Mouse (Mus musculus): ENCODE data around the gene Enpp3. TPM values are rescaled to one million over a fixed set of nuclear protein-coding genes. Genes with fewer than 3 reads are reported as not detected.
"Not testable (repeated sequence)": the region's sequence is repeated elsewhere in the genome, so short reads cannot be mapped to it uniquely, and the experiment has no call there.

Gene Enpp3
- polyA plus RNA-seq, 1 experiment from 2014 or later = 0.37 TPM

DNA sequence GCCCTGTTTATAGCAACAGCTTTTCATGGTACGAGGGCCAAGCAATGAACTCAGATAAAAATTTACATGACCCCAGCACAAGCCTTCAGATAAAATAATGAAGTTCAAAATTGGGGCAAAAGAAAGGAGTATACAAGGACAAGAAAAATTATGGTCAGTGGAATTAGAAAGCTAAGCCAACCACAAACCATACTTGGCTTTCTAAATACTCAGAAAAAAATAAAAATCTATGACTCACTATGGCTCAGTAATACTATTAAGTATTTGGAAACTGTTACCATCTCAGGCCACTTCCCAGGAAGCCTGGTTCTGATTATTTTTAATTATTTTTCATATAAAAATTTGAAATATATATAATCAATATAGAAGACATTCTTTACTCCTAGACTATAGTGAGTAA lies 19.8 kb downstream of the Enpp3 start:
- H3K27me3 ChIP-seq = peaks cover 4% of the 10 kb centered on the region
- TF ChIP-seq CTCF (IDR thresholded peaks at IDR 0.05) = no peak
- ATAC-seq = peak; percentile 57
- in situ Hi-C loops (cut with MboI; ENCODE audit: low pct_unique_long_range_greater_than_20kb) = no loop called here
- ChIA-PET POLR2A (no interaction called here), CTCF (no interaction called here)
- DNase-seq (ENCODE audit: low read depth, low spot score) = no peak

DNA sequence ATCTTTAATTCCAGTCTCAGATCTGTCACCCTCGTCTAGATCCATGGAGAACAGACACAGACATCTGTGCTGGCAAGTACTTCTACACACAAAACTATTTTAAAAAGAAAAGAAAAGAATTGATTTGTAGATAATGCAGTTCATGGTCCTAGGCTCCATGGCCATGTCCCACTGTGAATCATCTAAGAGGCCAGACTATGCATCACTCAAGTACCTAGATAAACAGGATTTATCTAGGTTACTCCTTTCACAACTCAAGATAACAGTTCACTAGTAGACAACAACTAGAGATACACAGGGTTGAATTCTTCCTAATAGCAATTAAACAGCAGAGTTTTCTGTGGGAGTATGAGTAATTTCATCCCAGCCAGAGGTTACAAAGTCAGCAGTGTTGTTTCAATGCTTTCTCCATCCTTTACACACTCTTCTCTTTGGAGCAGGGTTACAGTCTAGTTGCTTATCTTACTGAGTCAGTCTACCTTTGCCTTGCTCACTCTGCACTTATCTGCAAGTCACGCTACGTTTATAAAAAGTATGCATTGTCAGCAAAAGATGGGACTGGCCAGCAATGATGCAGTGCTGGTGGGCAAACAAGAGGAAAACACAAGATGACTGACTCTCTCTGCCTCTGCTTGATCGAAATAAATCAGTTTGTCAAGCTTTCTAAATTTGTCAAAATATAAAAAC lies 20.5 kb downstream of the Enpp3 start:
- CTCF ChIA-PET = no interaction called here
- in situ Hi-C loops (cut with MboI; ENCODE audit: low pct_unique_long_range_greater_than_20kb) = no loop called here
- DNase-seq (ENCODE audit: low read depth, low spot score) (no peak), ATAC-seq (no peak)
- POLR2A ChIA-PET = no interaction called here
- TF ChIP-seq CTCF (IDR thresholded peaks at IDR 0.05) = no peak
- H3K27me3 ChIP-seq = peaks cover 4% of the 10 kb centered on the region

DNA sequence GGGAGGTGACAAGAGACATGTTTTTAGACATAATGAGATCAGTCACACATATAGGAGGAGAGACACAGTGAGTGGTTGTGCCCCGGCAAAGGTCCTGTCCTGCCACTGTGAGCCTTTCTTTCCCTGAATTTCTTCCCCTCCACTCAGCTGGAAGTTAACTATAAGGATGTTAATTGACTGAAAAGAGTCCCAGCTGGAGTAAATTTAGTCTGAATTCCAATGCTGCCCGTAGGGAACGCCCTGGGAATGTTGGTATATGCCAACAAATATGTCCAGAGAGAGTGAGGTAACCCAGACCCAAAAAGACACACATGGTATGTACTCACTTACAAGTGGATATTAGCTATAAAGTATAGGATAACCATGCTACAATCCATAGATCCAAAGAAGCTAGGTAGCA lies 23.1 kb downstream of the Enpp3 start:
- H3K27me3 ChIP-seq = peaks cover 4% of the 10 kb centered on the region
- DNase-seq (ENCODE audit: low read depth, low spot score) = no peak
- no peak for ATAC-seq
- no peak for TF ChIP-seq CTCF (IDR thresholded peaks at IDR 0.05)
- in situ Hi-C loops (cut with MboI; ENCODE audit: low pct_unique_long_range_greater_than_20kb) = no loop called here
- POLR2A ChIA-PET = no interaction called here
- CTCF ChIA-PET = no interaction called here

DNA sequence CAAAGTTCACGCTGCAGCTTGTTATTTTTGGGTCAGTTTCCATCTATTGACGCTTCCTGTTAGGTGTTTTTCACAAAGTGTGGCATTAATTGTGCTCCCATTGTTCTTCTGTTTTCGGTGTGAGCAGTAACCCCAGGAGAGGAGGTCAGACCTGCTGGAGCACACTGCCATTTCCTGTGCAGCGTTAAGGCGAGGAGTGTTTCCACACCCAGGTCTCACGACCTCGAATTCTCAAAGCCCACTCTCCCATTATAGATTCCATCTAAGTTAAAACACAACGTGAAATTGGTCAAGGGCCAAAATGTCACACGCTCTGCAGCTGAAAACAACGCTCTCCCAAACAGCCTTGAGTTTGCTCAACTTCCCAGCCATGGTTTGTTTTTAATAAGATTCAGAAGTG lies 32.0 kb downstream of the Enpp3 start:
- no peak for DNase-seq (ENCODE audit: low read depth, low spot score)
- peaks cover 3% of the 10 kb centered on the region for H3K27me3 ChIP-seq
- ATAC-seq = no peak
- CTCF ChIA-PET = no interaction called here
- in situ Hi-C loops (cut with MboI; ENCODE audit: low pct_unique_long_range_greater_than_20kb) = no loop called here
- no peak for TF ChIP-seq CTCF (IDR thresholded peaks at IDR 0.05)
- POLR2A ChIA-PET = no interaction called here

DNA sequence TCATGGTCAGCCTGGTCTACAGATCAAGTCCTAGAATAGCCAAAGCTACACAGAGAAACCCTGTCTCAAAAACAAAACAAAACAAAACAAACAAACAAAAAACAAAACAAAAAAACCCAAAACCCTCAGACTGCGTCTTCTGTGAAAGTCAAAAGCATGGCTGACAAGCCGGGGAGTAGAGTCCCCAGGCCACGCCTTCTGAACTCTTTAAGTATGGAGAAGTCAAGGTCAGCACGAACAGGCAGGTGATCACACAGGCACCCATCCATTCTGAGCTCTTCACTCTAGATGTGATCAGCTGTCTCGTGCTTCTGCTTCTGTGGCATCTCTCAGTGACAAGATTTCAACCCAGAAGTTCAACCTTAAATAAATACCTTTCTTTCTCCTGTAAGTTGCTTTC lies 35.9 kb downstream of the Enpp3 start:
- ChIA-PET POLR2A (no interaction called here), CTCF (interaction anchor here (1.0 kb wide), 1 partner anchor 12 kb away, joined by 3 read pairs; no protein-coding TSS in a partner anchor)
- in situ Hi-C loops (cut with MboI; ENCODE audit: low pct_unique_long_range_greater_than_20kb) = no loop called here
- peaks cover 3% of the 10 kb centered on the region for H3K27me3 ChIP-seq
- DNase-seq (ENCODE audit: low read depth, low spot score) = no peak
- TF ChIP-seq CTCF (IDR thresholded peaks at IDR 0.05) = no peak
- ATAC-seq = no peak

DNA sequence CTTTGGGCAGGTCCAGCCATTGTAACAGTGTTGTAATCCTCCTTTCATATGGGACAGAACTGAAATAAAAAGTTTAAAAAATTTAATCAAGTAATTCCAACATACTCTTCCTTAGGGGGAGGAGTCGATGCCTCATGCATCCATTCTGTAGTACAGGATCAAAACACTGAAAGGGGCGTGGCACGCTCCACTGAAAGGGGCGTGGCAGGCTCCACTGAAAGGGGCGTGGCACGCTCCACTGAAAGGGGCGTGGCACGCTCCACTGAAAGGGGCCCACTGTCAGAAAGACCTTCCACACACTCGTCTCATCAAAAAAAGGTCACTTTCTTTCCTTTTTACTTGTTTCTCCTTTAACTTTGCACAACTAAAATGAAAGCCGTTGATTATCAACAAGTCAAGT lies 36.7 kb downstream of the Enpp3 start:
- ChIA-PET POLR2A (no interaction called here), CTCF (no interaction called here)
- peaks cover 3% of the 10 kb centered on the region for H3K27me3 ChIP-seq
- ATAC-seq = no peak
- no peak for TF ChIP-seq CTCF (IDR thresholded peaks at IDR 0.05)
- in situ Hi-C loops (cut with MboI; ENCODE audit: low pct_unique_long_range_greater_than_20kb) = no loop called here
- DNase-seq (ENCODE audit: low read depth, low spot score) = no peak

DNA sequence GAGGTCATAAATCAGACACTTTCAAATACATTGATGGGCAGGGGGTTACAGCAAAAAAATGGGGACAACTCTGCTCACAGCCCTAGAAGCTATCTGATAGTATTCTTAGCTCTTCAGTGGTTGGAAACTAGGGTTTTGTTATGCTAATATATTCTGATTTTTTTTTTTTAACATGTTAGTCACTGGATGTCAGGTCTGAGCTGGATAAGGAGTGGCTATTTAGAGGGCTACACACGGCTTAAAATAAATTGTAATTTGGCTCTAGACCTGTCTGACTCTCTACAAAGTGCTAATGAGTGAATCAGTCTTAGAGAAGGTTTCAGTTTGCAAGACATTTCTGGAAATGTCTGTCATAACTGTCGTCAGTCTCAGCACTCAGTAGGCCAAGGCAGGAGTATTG lies 37.5 kb downstream of the Enpp3 start:
- H3K27me3 ChIP-seq = no peaks in the 10 kb centered on the region
- no peak for TF ChIP-seq CTCF (IDR thresholded peaks at IDR 0.05)
- ATAC-seq = no peak
- ChIA-PET CTCF (no interaction called here), POLR2A (no interaction called here)
- no peak for DNase-seq (ENCODE audit: low read depth, low spot score)
- in situ Hi-C loops (cut with MboI; ENCODE audit: low pct_unique_long_range_greater_than_20kb) = no loop called here

DNA sequence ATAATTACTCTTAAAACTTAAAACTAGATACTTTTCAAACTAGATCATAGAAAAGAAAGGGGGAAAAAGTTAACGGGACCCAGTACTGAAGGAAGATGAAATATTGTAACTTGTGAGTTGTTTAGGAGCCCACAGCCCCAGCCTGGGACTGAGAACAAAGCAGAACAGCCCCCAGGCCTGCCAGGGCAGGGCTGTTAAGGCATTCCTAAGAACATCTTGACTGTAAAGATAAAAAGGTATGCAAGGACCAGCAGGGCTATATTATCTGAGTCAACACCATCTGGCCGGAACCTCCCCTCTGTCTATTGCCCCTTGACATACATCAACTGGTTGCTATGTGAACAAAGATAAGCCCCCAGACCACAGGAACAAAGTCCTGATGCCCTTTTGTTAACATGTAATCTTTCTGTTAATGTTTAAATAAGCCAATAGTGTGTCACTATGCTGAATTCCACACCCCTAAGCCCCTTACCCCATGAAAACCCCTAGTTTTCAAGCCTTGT lies 39.8 kb downstream of the Enpp3 start:
- H3K27me3 ChIP-seq; DNase-seq (ENCODE audit: low read depth, low spot score); in situ Hi-C loops (cut with MboI; ENCODE audit: low pct_unique_long_range_greater_than_20kb); POLR2A ChIA-PET; ATAC-seq; CTCF ChIA-PET: not testable (repeated sequence)

DNA sequence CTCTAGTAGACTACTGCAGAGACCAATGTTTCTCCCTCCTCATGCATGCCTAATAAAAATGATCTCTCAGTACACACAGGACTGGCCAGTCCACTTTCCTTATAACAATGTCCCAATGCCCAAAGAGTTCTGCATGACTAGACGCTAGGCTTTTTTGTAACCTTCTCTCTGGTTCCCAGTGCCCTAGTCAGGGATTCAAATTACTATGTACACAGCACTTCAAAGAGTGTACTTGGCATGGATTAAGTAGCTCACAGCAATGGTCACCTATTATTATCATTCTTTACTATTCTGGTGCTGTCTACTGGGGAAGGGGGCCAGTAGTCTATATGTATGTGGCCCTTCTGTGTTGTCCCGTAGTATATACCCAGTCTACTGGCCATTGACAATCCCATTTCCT lies 40.8 kb downstream of the Enpp3 start:
- CTCF ChIA-PET = no interaction called here
- ATAC-seq = no peak
- no peak for TF ChIP-seq CTCF (IDR thresholded peaks at IDR 0.05)
- no peaks in the 10 kb centered on the region for H3K27me3 ChIP-seq
- in situ Hi-C loops (cut with MboI; ENCODE audit: low pct_unique_long_range_greater_than_20kb) = no loop called here
- POLR2A ChIA-PET = no interaction called here
- no peak for DNase-seq (ENCODE audit: low read depth, low spot score)

DNA sequence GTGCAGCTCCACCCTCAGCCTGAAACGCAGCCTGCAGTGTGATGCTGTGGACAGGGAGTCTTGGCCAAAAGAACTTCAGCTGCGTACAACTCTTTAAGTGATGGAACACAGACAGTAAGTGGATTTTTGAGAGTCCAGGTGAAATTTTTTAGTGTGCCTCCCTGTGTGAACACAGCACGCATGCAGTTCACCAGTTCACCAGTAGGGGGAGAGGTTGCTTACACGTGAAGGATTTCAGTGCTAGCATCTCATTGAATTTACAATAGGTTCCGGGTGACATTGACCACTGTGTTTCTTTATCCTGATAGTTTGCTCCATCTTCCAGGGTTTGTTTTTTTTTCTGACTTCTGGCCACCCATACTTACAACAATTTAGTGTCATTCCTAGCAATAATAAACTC lies 45.4 kb downstream of the Enpp3 start:
- CTCF ChIA-PET = interaction anchor here (1.2 kb wide), 1 partner anchor 12 kb away, joined by 3 read pairs; no protein-coding TSS in a partner anchor
- DNase-seq (ENCODE audit: low read depth, low spot score) (no peak), ATAC-seq (no peak)
- TF ChIP-seq CTCF (IDR thresholded peaks at IDR 0.05) = peak; percentile 85
- POLR2A ChIA-PET = no interaction called here
- H3K27me3 ChIP-seq = peaks cover 3% of the 10 kb centered on the region
- in situ Hi-C loops (cut with MboI; ENCODE audit: low pct_unique_long_range_greater_than_20kb) = no loop called here

DNA sequence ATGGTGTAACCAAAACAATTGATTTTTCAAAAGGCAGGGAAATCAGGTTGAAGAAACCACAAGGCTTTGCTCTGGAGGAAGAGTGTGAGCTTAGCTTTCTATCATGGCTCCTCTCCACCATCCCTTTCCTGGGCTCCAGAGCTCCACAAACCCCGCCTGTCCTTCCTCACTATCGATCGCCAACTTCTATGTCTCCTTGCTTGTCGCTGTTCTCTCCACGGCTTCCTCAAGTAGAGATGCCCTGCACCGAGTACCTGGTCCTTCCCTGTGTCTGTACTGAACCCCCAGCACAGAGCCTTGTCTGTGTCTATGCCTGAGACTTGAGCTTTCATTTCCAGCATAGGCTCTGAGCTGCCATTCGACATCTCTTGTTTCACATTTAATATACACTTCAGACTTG lies 49.9 kb downstream of the Enpp3 start:
- ChIA-PET POLR2A (no interaction called here), CTCF (interaction anchor here (0.9 to 1.4 kb wide), 3 partner anchors 12 to 81 kb away, joined by 3 read pairs; no protein-coding TSS in a partner anchor)
- DNase-seq (ENCODE audit: low read depth, low spot score) = no peak
- no peak for TF ChIP-seq CTCF (IDR thresholded peaks at IDR 0.05)
- ATAC-seq = no peak
- H3K27me3 ChIP-seq = peaks cover 10% of the 10 kb centered on the region
- in situ Hi-C loops (cut with MboI; ENCODE audit: low pct_unique_long_range_greater_than_20kb) = no loop called here
